Mouse (Mus musculus): ENCODE measurements around the gene Spef2. TPM values are rescaled to one million over a fixed set of nuclear protein-coding genes. Genes with fewer than 3 reads are reported as not detected.

The Spef2 gene
- polyA plus RNA-seq, 1 experiment = 0.48 TPM

DNA sequence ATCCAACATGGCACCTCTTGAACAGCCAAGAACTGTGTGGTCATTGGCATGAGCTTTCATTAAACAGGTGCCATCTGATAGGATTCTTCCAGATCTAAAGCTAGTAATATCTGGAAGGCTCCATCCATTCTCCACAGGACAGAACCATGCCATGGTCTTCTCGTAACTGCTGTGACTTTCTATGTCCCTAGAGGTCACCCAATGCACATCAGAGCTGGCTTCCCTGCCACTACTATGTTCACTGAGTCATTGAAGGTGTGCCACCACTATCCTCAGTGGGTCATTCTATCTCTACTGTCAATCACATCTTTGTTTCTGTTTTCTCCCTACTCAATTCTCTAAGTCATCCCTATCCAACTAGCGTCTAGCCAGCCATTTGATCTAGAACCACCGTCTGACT lies 6.5 kb downstream of the Spef2 start:
- no peaks in the 10 kb centered on the region for H3K4me1 ChIP-seq (ENCODE audit: control insufficient read depth, insufficient read depth, low read length)
- H3K4me3 ChIP-seq (ENCODE audit: insufficient read depth, low read length) = no peak overlapping the region
- no peak overlapping the region for H3K27ac ChIP-seq (ENCODE audit: insufficient read depth, low read length)
- TF ChIP-seq CTCF (IDR thresholded peaks at IDR 0.05; ENCODE audit: extremely low read depth, insufficient read depth, low read length) (no peak), POLR2A (IDR thresholded peaks at IDR 0.05; ENCODE audit: extremely low read depth, insufficient read depth, low read length) (no peak)

DNA sequence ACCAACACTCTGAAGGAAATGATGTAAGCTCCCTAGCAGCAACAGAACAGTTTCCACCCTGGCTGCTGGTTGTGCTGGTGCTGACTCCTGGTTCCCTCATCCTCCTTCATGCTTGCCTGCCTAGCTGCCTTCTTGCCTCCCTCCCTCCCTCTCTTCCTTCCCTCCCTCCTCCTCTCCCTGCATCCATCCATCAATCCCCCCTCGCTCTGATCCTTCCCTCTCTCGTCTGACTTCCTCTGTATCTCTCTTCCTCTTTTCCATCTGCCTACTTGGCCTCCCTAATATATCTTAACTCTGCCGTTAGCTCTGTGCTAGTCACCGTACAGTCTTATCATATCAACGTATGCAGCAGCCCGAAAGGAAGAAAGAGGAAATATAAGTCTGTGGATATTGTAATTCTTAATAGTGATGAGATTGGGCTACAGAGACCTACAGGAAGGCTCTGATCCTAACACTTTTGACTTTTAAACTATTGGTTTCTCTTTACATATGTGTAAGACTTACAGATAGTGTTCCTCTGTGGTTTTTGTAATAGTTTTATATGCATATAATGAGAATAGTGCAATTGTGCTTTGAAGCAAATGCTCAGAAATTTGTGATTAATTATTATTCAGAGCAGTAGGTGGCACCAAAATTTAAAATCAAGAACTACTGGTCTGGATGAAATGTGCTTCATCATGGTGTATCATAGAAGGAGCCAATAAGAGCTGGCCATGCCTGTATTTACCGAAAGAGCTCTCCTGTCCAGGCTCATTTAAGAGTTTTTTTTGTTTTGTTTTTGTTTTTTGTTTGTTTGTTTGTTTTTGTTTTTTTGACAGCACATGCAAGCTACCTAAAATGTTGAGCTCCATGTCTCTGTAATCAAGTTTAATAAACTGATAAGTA lies 33.9 kb downstream of the Spef2 start:
- no peak overlapping the region for H3K27ac ChIP-seq (ENCODE audit: insufficient read depth, low read length)
- TF ChIP-seq POLR2A (IDR thresholded peaks at IDR 0.05; ENCODE audit: extremely low read depth, insufficient read depth, low read length) (no peak), CTCF (IDR thresholded peaks at IDR 0.05; ENCODE audit: extremely low read depth, insufficient read depth, low read length) (no peak)
- no peaks in the 10 kb centered on the region for H3K4me1 ChIP-seq (ENCODE audit: control insufficient read depth, insufficient read depth, low read length)
- H3K4me3 ChIP-seq (ENCODE audit: insufficient read depth, low read length) = no peak overlapping the region

DNA sequence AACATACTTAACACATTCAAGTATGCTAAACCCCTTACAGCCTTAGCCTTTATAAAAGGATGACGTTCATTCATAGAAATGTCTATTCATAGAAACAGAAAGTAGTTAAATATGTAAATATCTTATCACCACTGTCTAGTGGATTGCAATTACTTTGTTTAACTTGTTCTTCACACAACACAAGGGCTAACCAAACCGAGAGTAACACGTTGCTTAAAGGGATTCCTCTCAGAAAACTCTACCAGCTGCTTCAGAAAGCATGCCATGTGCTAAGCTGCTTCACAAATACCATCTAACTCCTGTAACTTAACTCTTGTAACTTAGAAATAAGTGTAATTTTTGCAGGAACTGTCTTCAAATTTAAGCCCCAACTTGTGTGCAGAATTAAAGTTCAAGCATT lies 35.0 kb downstream of the Spef2 start:
- no peaks in the 10 kb centered on the region for H3K4me1 ChIP-seq (ENCODE audit: control insufficient read depth, insufficient read depth, low read length)
- TF ChIP-seq CTCF (IDR thresholded peaks at IDR 0.05; ENCODE audit: extremely low read depth, insufficient read depth, low read length) = no peak
- TF ChIP-seq POLR2A (IDR thresholded peaks at IDR 0.05; ENCODE audit: extremely low read depth, insufficient read depth, low read length) = no peak
- H3K4me3 ChIP-seq (ENCODE audit: insufficient read depth, low read length) = no peak overlapping the region
- H3K27ac ChIP-seq (ENCODE audit: insufficient read depth, low read length) = no peak overlapping the region

DNA sequence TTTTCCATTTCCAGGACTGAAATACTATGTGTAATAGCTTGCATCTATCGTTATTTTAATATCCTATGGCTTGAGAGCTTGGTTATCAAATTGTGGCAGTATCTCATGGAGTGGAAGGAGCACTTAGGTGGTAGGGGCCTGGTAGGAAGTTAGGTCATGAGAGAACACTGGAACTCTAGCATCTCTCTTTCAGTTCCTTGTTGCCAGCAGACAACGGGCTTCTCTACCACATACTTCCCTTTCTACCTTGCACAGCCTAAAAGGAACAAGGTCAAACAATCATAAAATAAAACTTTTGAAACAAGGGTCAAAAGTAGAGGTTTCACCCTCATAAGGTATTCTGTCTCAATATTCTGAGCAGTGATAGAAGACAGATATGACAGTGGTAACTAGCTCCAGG lies 38.3 kb downstream of the Spef2 start:
- Histone ChIP-seq H3K4me3 (ENCODE audit: insufficient read depth, low read length) (no peak overlapping the region), H3K4me1 (ENCODE audit: control insufficient read depth, insufficient read depth, low read length) (no peaks in the 10 kb centered on the region), H3K27ac (ENCODE audit: insufficient read depth, low read length) (no peak overlapping the region)
- TF ChIP-seq POLR2A (IDR thresholded peaks at IDR 0.05; ENCODE audit: extremely low read depth, insufficient read depth, low read length) = no peak
- TF ChIP-seq CTCF (IDR thresholded peaks at IDR 0.05; ENCODE audit: extremely low read depth, insufficient read depth, low read length) = no peak

DNA sequence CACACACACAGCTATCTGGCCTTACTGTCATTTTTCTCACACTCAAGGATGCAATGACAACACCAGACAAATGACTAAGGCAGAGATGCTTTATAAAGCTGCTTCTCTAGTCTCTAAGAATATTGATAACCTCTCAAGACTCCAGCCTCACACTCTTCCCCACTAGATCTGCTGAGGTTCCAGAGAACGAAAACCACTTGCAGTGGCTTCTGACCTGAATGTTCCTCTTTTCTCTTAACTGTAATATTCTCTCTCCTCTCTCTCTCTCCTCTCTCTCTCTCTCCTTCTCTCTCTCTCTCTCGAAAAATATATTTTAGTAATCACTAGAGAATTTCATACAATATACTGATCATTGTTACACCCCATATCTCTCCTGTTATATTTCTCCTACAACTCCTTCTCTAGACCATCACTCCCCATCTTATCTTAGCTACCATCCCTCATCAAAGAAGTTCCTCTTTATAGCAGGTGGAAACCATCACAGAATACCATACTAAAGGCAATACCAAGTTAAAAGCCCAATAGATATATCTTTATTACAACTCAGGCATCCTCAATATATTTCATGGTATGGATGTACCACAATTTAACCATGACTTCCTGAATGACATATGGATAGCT lies 42.7 kb downstream of the Spef2 start:
- no peaks in the 10 kb centered on the region for H3K4me1 ChIP-seq (ENCODE audit: control insufficient read depth, insufficient read depth, low read length)
- H3K27ac ChIP-seq (ENCODE audit: insufficient read depth, low read length) = no peak overlapping the region
- no peak for TF ChIP-seq CTCF (IDR thresholded peaks at IDR 0.05; ENCODE audit: extremely low read depth, insufficient read depth, low read length)
- TF ChIP-seq POLR2A (IDR thresholded peaks at IDR 0.05; ENCODE audit: extremely low read depth, insufficient read depth, low read length) = no peak
- no peak overlapping the region for H3K4me3 ChIP-seq (ENCODE audit: insufficient read depth, low read length)

DNA sequence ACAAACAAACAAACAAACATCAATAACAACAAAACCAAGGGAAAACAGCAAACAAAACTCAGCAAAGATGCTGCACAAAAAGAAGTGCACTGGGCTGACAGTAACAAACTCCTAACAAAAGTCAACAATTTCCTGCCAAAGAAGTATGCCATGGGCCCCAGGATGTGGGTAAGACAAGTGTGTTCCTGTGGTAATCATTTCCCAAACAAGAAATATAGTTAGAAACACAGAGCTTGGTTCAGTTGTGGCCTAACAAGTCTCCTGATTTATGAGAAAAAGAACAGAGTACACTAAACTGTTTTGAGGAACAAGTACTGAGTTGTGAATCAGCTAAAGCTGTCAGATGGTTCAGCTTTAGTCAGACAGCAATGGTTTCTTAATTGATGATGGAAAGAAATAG lies 46.8 kb downstream of the Spef2 start:
- no peak overlapping the region for H3K27ac ChIP-seq (ENCODE audit: insufficient read depth, low read length)
- H3K4me3 ChIP-seq (ENCODE audit: insufficient read depth, low read length) = no peak overlapping the region
- TF ChIP-seq POLR2A (IDR thresholded peaks at IDR 0.05; ENCODE audit: extremely low read depth, insufficient read depth, low read length) (no peak), CTCF (IDR thresholded peaks at IDR 0.05; ENCODE audit: extremely low read depth, insufficient read depth, low read length) (no peak)
- H3K4me1 ChIP-seq (ENCODE audit: control insufficient read depth, insufficient read depth, low read length) = no peaks in the 10 kb centered on the region

DNA sequence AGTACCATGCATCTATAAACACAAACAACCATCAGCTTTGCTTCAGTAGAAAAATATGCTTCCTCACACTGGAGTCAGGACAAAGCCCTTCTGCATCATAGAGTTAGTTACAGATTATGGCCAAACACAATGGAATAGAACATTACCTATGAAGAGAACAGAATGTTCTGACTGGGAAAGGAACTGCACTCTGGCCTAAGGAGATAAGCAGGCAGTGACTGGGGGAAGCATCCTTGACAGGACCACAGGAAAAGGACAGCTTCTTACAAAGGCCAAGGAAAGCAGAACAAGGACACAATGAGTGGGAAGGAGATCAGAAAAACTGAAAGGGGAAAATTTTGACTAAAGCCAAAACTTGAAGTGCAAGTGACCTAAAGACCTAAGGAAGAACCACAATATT lies 56.9 kb downstream of the Spef2 start:
- TF ChIP-seq POLR2A (IDR thresholded peaks at IDR 0.05; ENCODE audit: extremely low read depth, insufficient read depth, low read length) = no peak
- no peak for TF ChIP-seq CTCF (IDR thresholded peaks at IDR 0.05; ENCODE audit: extremely low read depth, insufficient read depth, low read length)
- Histone ChIP-seq H3K27ac (ENCODE audit: insufficient read depth, low read length) (no peak overlapping the region), H3K4me1 (ENCODE audit: control insufficient read depth, insufficient read depth, low read length) (no peaks in the 10 kb centered on the region), H3K4me3 (ENCODE audit: insufficient read depth, low read length) (no peak overlapping the region)

DNA sequence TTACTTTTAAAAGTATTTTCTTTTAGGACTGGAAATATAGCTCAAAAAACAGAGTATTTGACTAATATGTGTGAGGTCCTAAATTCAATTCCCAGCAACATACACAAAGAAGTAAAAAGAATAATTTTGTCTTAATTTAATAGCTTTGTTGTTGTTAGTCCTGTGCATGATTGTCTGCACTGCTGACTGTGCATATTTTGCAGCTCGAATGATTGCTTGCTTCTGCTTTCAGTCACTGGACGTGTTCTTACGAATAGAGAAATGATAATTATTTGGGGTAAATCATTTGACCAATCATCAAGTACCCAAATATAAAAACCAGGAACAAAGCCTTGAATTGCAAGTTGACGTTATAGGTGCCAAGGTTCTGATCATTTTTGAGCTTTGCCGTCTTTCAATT lies 57.8 kb downstream of the Spef2 start:
- no peak for TF ChIP-seq POLR2A (IDR thresholded peaks at IDR 0.05; ENCODE audit: extremely low read depth, insufficient read depth, low read length)
- no peak for TF ChIP-seq CTCF (IDR thresholded peaks at IDR 0.05; ENCODE audit: extremely low read depth, insufficient read depth, low read length)
- Histone ChIP-seq H3K4me1 (ENCODE audit: control insufficient read depth, insufficient read depth, low read length) (no peaks in the 10 kb centered on the region), H3K27ac (ENCODE audit: insufficient read depth, low read length) (no peak overlapping the region), H3K4me3 (ENCODE audit: insufficient read depth, low read length) (no peak overlapping the region)

DNA sequence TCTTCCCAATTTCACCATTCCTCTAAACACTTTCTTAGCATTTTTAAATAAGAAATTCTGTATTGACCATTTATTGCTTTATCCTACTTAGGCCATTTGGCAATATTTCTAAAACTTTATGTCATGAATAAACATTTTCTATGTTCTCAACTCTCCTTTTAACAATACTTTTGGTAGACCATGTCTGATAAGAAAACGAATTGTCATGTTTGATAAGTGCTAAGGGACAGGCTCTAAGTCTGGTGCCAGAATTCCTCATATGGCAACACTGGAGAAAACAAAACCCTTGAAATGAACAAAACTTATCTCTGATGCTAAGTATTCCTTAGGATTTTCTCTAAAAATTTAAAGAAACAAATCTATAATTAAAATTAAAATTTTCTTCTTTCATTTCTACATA lies 58.2 kb downstream of the Spef2 start:
- H3K27ac ChIP-seq (ENCODE audit: insufficient read depth, low read length) = no peak overlapping the region
- TF ChIP-seq CTCF (IDR thresholded peaks at IDR 0.05; ENCODE audit: extremely low read depth, insufficient read depth, low read length) (no peak), POLR2A (IDR thresholded peaks at IDR 0.05; ENCODE audit: extremely low read depth, insufficient read depth, low read length) (no peak)
- no peaks in the 10 kb centered on the region for H3K4me1 ChIP-seq (ENCODE audit: control insufficient read depth, insufficient read depth, low read length)
- H3K4me3 ChIP-seq (ENCODE audit: insufficient read depth, low read length) = no peak overlapping the region

DNA sequence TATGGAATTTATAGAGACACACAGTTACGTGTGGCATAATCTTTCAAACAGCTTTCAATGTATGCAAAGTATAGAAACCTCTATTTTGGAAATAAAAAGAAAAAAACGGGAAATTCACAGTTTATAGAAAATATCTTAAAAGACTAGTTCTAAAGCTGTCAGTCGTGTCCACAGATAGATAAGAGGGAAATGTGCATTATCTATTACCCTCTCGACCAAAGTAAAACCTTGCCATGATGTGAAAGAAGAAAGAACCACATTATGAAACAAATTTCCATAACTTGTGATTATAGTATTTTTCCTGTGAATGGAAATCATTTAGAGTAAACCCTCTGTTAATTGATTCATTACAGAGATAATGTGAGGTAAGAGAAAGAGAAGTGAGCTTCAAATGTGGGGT lies 65.2 kb downstream of the Spef2 start:
- TF ChIP-seq CTCF (IDR thresholded peaks at IDR 0.05; ENCODE audit: extremely low read depth, insufficient read depth, low read length) (no peak), POLR2A (IDR thresholded peaks at IDR 0.05; ENCODE audit: extremely low read depth, insufficient read depth, low read length) (no peak)
- Histone ChIP-seq H3K4me1 (ENCODE audit: control insufficient read depth, insufficient read depth, low read length) (no peaks in the 10 kb centered on the region), H3K4me3 (ENCODE audit: insufficient read depth, low read length) (no peak overlapping the region), H3K27ac (ENCODE audit: insufficient read depth, low read length) (no peak overlapping the region)
